Mouse (Mus musculus): ENCODE results near the gene N4bp3. TPM values are rescaled to one million over a fixed set of nuclear protein-coding genes. Genes with fewer than 3 reads are reported as not detected.

Gene N4bp3
- total RNA-seq, 2 experiments from 2014 or later, result 9.1 to 11.0 TPM

DNA sequence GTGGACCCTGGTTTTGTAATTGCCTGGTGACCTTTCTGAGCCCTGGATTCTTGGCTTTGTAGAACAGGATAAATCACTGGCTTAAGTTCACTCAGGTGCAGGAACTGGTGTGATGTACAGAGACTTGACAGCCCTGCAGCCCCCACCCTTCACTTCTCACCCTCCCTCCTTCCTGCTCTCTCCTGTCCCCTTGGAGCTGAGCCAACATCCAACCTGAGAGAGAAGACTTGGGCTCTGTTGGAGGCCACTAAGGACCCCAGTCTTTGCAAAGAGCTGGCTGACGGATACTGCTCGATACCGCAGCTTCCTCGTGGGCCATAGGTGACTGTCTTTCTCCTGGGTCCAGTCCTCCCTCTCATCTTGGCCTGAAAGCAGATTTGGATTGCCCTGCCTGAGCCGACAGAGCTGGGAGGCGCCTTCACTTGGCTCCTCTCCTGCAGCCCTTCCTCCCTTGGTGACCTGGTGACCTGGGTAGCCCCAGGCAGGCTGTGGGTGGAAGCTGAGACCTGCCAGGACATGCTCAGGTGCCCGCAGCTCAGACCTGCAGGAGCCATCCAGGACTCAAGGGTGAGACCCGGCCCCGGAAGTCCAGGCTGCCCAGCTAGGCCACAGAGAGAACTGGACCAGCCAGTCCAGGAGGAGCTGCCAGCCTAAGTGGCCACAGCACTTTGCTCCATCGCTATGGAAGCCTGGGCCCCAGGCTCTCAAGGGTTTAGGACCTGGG lies 6.3 kb upstream of the N4bp3 start:
- no peak for DNase-seq (ENCODE audit: low spot score in 2 of 2)
- intact Hi-C loops (cut with DNase I), result no loop called here

GRCm38 (mm10) chr11:51654891-51655290 lies 4.2 kb upstream of the N4bp3 start:
- DNase-seq (ENCODE audit: low spot score in 2 of 2), result no peak
- intact Hi-C loops (cut with DNase I), result no loop called here

DNA sequence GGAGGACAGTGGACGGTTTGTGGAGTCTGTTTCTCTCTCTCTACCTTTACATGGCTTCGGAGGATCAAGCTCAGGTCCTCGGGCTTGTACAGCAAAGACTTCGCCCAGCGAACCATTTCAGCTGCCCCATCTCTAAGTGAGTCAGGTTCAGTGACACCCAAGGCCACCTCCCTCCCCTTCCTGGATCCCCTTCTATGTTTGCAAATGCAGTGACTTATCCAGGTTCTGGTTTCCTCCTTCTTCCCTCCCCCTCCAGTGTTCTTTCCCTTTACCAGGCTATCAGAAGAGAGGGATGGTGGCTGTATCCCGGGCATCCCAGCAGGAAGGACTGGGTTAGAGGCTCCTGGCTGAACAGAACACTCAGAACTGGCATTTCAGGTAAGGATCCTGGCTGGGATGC lies 3.1 kb upstream of the N4bp3 start:
- intact Hi-C loops (cut with DNase I), result no loop called here
- no peak for DNase-seq (ENCODE audit: low spot score in 2 of 2)

DNA sequence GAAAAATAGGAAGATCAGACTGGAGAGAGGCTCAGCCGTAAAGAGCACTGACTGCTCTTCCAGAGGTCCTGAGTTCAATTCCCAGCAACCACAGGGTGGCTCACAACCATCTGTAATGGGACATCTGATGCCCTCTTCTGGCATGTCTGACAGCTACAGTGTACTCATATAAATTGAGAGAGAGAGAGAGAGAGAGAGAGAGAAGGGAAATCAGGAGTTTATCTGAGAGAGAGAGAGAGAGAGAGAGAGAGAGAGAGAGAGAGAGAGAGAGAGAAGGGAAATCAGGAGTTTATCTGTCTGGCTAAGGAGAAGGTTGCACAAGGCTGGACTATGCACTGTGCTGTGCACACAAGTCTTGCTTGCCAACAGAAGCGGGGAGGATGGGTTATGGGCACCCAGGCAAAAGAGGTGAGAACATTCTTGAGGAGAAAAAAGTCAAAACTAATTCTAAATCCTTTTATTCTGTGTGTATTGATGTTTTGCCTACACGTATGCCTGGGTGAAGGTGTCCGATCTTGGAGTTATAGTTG lies 2.3 kb upstream of the N4bp3 start:
- intact Hi-C loops (cut with DNase I), result no loop called here

DNA sequence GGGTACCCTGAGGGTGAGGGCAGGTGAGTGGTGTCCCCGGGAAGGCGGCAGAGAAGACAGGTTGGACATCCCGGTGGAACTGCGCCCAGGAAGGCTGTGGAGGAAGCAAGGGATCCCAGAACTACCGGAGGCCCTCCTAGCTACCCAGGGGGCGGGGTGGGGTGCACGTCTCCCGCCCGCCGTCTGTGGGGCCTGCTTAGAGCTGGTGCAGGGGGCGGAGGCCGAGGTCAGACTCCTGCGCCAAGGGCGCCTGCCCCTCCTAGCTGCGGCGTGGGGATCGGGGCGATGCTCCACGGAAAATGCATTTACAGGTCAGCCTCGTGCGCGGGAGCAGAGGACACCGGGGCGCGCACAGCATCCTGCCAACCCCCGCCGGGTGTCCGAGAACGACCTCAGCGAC lies 381 bp downstream of the N4bp3 start:
- no peak for DNase-seq (ENCODE audit: low spot score in 2 of 2)

More for the DNA sequence above, 2.3 kb upstream of the N4bp3 start:
- DNase-seq (ENCODE audit: low spot score in 2 of 2), result no peak

DNA sequence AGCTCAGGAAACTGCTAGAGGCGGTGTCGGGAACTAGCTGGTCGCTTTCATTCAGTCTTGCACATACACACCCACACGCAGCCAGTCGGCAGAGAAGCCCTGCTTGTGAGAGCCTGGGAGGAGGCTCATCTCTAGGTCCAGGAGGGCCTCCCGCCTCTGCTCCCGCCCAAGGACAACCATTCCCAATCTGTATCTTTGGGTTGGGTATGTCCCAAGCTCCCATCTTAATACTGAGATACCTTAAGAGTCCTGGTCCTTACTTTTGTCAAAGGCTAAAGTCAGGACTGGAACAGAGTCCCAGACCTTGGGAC lies 798 bp downstream of the N4bp3 start:
- intact Hi-C loops (cut with DNase I), result no loop called here
- no peak for DNase-seq (ENCODE audit: low spot score in 2 of 2)

More for the DNA sequence above, 381 bp downstream of the N4bp3 start:
- intact Hi-C loops (cut with DNase I), result no loop called here

- intact Hi-C loops (cut with DNase I), result no loop called here
- DNase-seq (ENCODE audit: low spot score in 2 of 2), result no peak
Observed at GRCm38 (mm10) chr11:51649111-51649888, 1.3 kb downstream of the N4bp3 start.

DNA sequence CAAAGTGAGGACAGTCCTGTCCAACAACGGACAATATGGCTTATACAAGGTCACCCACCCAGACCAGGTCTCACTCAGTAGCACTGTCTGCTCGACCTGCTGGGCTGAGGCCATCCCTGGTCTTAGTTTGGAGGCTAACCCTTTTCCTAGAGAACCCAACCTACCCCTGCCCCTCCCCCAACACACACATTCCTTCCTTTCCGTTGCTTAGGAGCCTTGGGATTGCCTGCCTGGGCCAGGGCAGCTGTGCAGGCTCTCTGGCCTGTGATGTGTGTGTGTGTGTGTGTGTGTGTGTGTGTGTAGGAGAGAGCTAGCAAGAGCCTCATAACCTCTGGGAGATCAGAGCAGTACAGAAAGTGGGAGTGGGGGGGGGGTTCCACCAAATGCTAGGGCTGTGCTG lies 2.1 kb downstream of the N4bp3 start:
- no peak for DNase-seq (ENCODE audit: low spot score in 2 of 2)
- intact Hi-C loops (cut with DNase I), result no loop called here

- intact Hi-C loops (cut with DNase I), result no loop called here
- no peak for DNase-seq (ENCODE audit: low spot score in 2 of 2)
Observed at GRCm38 (mm10) chr11:51646751-51647667, 3.6 kb downstream of the N4bp3 start.

GRCm38 (mm10) chr11:51646245-51646644 lies 4.4 kb downstream of the N4bp3 start:
- no peak for DNase-seq (ENCODE audit: low spot score in 2 of 2)
- intact Hi-C loops (cut with DNase I), result no loop called here

DNA sequence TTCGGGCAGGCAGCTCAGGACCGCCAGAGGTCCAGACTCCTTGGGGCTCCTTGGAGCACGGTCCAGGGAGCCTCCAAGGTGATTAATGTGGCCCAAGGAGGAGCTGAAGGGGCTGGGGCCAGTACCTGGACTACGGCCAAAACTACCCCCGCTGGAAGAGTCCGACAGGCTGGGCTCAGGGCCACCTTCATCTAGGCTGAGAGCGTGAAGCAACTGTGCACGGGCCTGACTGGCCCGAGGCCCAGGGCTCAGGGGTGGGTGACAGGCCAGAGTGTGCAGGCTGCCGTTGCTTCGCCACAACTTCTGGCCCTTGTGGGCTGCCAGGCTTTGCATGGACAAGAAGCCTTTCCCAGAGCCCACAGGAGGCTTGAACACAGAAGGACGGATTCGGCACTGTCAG lies 5.3 kb downstream of the N4bp3 start:
- no peak for DNase-seq (ENCODE audit: low spot score in 2 of 2)
- intact Hi-C loops (cut with DNase I), result no loop called here

- no peak for DNase-seq (ENCODE audit: low spot score in 2 of 2)
- intact Hi-C loops (cut with DNase I), result no loop called here
Observed at GRCm38 (mm10) chr11:51644217-51644616, 6.4 kb downstream of the N4bp3 start.

- DNase-seq (ENCODE audit: low spot score in 2 of 2), result no peak
- intact Hi-C loops (cut with DNase I), result no loop called here
Observed at GRCm38 (mm10) chr11:51643761-51644160, 6.9 kb downstream of the N4bp3 start.

- DNase-seq (ENCODE audit: low spot score in 2 of 2), result no peak
- intact Hi-C loops (cut with DNase I), result no loop called here
Observed at GRCm38 (mm10) chr11:51643202-51643601, 7.4 kb downstream of the N4bp3 start.

DNA sequence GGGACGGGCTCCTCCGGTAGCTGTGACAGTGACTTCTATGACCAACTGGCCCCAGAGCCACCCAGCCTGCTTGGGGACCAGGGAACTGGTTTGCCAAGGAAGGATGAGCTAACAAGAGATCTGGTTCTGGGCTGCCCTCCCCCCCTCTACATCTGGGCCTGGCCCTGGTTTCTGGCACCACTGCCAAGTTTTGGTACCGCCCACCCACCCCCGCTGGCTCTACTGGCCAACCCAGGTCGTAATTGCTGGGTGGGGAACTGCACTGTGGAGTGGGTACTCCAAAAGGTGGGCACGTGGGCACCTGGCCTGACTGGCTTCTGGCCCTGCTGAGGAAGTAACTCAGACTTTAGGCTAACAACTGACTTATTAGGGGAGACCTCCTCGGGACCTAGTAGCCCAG lies 9.9 kb downstream of the N4bp3 start:
- DNase-seq (ENCODE audit: low spot score in 2 of 2), result no peak
- intact Hi-C loops (cut with DNase I), result no loop called here

- intact Hi-C loops (cut with DNase I), result no loop called here
- DNase-seq (ENCODE audit: low spot score in 2 of 2), result no peak
Observed at GRCm38 (mm10) chr11:51638497-51638896, 12.1 kb downstream of the N4bp3 start.

- intact Hi-C loops (cut with DNase I), result no loop called here
- DNase-seq (ENCODE audit: low spot score in 2 of 2), result peak in 1 of 2 experiments; percentile 55
Observed at GRCm38 (mm10) chr11:51637971-51638414, 12.6 kb downstream of the N4bp3 start.

GRCm38 (mm10) chr11:51636323-51636684 lies 14.3 kb downstream of the N4bp3 start:
- intact Hi-C loops (cut with DNase I), result no loop called here
- peak; percentile 63 to 72 for DNase-seq (ENCODE audit: low spot score in 2 of 2)

GRCm38 (mm10) chr11:51635525-51636322 lies 14.9 kb downstream of the N4bp3 start, which contains the start of gene Rmnd5b:
TSS of gene Rmnd5b (minus strand) at chr11:51635896.
- intact Hi-C loops (cut with DNase I), result no loop called here
- peak; percentile 95 to 97 for DNase-seq (ENCODE audit: low spot score in 2 of 2)
